Comparison of ENCODE assay signal across 9 mouse cellular contexts in the genomic region with DNA sequence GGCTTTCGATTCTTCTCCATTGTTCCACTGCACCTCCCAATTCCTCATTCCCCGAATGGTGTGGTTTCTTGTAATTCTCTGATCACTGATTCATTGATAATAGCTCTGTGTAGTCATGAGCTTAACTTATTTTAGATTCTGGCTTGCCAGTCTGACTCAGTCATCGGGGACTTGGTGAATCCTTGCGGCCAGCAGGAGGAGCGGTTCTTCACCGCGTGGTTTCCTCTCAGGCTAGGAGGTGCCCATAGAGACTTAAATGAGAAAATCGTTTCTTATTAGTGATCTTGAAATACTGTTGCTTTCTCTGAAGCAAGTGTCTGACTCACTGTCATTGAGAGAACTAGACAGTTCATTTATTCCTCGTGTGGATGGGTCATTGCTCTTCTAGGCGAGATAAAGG. TPM values are rescaled to one million over a fixed set of nuclear protein-coding genes. Genes with fewer than 3 reads are reported as not detected.
A peak's percentile ranks its signal among the peaks of the same experiment; 100 is the strongest.
DNase-seq lines count a peak whose midpoint lies in the region; ATAC-seq and TF ChIP-seq lines count a peak whose summit lies in the region.
"Had no signal": no experiment of that assay in that cellular context is flagged by ENCODE, and none has a peak within 500 bp of the region (broad histone marks: within the 10 kb centered on the region; RNA-seq: fewer than 3 reads in every experiment).

No protein-coding gene starts in this region.

- 0 out of 2 replicates have a peak overlapping the region, but pooled peaks have one; percentile 50 for H3K9ac ChIP-seq in neural tube, embryonic 13.5 days

- 43% methylated on average over 10 of the region's 10 CpGs for WGBS in neural tube, embryonic 13.5 days
- 33% methylated on average over 10 of the region's 10 CpGs for WGBS in small intestine, adult 2 months

- no peak overlapping the region for H3K4me3 ChIP-seq in gastrocnemius, adult 2 months
- no peak overlapping the region for H3K4me3 ChIP-seq in neural tube, embryonic 13.5 days
- H3K4me3 ChIP-seq in small intestine, adult 2 months (ENCODE audit: low read depth, low read length): no peak overlapping the region

- intact Hi-C loops in gastrocnemius, adult 2 months (cut with DNase I): no loop called here

- no peak for DNase-seq in gastrocnemius, adult 2 months
- DNase-seq in gastrocnemius, adult 8-10 months (ENCODE audit: low spot score in 2 of 2): no peak
- no peak for DNase-seq in neural tube, embryonic 10.5 days (ENCODE audit: extremely low spot score, low spot score)
- DNase-seq in c-Kit-positive CD71-negative TER-119-negative erythroid progenitor cells, embryonic 14.5 days (ENCODE audit: low read depth): peak; percentile 60
- DNase-seq in left cerebral cortex, adult 9 months (ENCODE audit: low spot score in 2 of 2): no peak
- no peak for DNase-seq in left cerebral cortex, adult 11 months (ENCODE audit: low spot score)
- DNase-seq: midbrain, embryonic 14.5 days had no signal

- no peak overlapping the region for H3K4me2 ChIP-seq in neural tube, embryonic 13.5 days

- no peaks in the 10 kb centered on the region for H3K27me3 ChIP-seq in neural tube, embryonic 13.5 days
- no peaks in the 10 kb centered on the region for H3K27me3 ChIP-seq in small intestine, adult 2 months (ENCODE audit: control insufficient read depth, insufficient read depth, low read length)

- peaks cover 85% of the 10 kb centered on the region for H3K4me1 ChIP-seq in neural tube, embryonic 13.5 days (replicated peaks)
- peaks cover 55% of the 10 kb centered on the region for H3K4me1 ChIP-seq in small intestine, adult 2 months (ENCODE audit: control insufficient read depth, insufficient read depth, insufficient read length, low read length)

- 0 out of 2 replicates have a peak overlapping the region, but pooled peaks have one; percentile 12 for H3K27ac ChIP-seq in gastrocnemius, adult 2 months
- no peak overlapping the region for H3K27ac ChIP-seq in neural tube, embryonic 13.5 days (replicated peaks)
- peak overlapping the region; percentile 68 for H3K27ac ChIP-seq in small intestine, adult 2 months (ENCODE audit: insufficient read depth, low read depth, low read length)

- no peaks in the 10 kb centered on the region for H3K36me3 ChIP-seq in neural tube, embryonic 13.5 days
- H3K36me3 ChIP-seq in small intestine, adult 2 months (ENCODE audit: control insufficient read depth, insufficient read depth, low read length): no peaks in the 10 kb centered on the region

- TF ChIP-seq POLR2A in small intestine, adult 2 months (IDR thresholded peaks at IDR 0.05; ENCODE audit: low read depth, low read length): no peak

- H3K9me3 ChIP-seq in neural tube, embryonic 13.5 days: no peaks in the 10 kb centered on the region

- ATAC-seq in neural tube, embryonic 13.5 days (ENCODE audit: low read depth): no peak

- TF ChIP-seq CTCF in gastrocnemius, adult 2 months (IDR thresholded peaks at IDR 0.05): no peak
- peak; percentile 52; the same call in 1 of the 2 replicates for TF ChIP-seq CTCF in small intestine, adult 2 months (IDR thresholded peaks at IDR 0.05; ENCODE audit: extremely low read depth, insufficient read length, insufficient replicate concordance, low read depth, low read length)

RNA-seq across cellular contexts. Expression of gene Pgs1, which starts 3.8 kb away (rescaled TPM):
- total RNA-seq in gastrocnemius, adult 2 months (2021): 10 to 100 TPM; 17.2 to 18.0 TPM
- 10 to 100 TPM; 16.9 to 23.0 (median 19.1) TPM for total RNA-seq in gastrocnemius, adult 8-10 months (2022)
- 46.9 and 49.0 TPM in 2 replicates for polyA plus RNA-seq in neural tube, embryonic 13.5 days (2015; fragmentation: Nextera tagmentation; extraction: Ambion mirVana)
- polyA plus RNA-seq in small intestine, adult 2 months (2012; rRNA removed): 19.8 and 35.0 TPM in 2 replicates

RNA-seq across cellular contexts. Expression of gene Socs3, which starts 20.1 kb away (rescaled TPM):
- total RNA-seq in gastrocnemius, adult 2 months (2021): 10 to 100 TPM in 1 of 2 experiments, 1 to 10 TPM in 1; 1.7 to 10.1 TPM
- total RNA-seq in gastrocnemius, adult 8-10 months (2022): 1 to 10 TPM; 1.9 to 3.3 (median 2.5) TPM
- polyA plus RNA-seq in neural tube, embryonic 13.5 days (2015; fragmentation: Nextera tagmentation; extraction: Ambion mirVana): 7.8 and 8.7 TPM in 2 replicates
- polyA plus RNA-seq in small intestine, adult 2 months (2012; rRNA removed): 27.2 and 47.2 TPM in 2 replicates
